Mouse (Mus musculus): ENCODE measurements around the gene Pga5. TPM values are rescaled to one million over a fixed set of nuclear protein-coding genes. Genes with fewer than 3 reads are reported as not detected.

Pga5 gene
- polyA plus RNA-seq, 2 experiments from 2014 or later = not detected

DNA sequence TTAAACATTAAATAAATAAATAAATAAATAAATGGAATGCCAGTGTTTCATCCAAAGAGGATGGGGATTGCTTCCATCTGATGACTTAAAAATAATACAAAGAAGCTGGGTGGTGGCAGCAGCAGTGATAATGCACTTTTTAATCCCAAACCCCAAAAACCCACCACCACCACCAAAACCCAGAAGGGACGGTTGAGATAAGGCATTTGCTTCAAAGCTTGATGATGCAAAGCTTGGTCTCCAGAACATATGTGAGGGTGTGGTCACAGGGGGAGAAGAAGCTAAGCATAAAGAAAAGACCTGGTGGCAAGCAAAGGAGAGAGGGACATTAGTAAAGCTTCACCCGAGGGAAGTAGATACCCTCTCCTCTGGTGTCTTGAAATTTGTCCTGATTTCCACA, 16.0 kb downstream of the Pga5 start:
- ATAC-seq = no peak

DNA sequence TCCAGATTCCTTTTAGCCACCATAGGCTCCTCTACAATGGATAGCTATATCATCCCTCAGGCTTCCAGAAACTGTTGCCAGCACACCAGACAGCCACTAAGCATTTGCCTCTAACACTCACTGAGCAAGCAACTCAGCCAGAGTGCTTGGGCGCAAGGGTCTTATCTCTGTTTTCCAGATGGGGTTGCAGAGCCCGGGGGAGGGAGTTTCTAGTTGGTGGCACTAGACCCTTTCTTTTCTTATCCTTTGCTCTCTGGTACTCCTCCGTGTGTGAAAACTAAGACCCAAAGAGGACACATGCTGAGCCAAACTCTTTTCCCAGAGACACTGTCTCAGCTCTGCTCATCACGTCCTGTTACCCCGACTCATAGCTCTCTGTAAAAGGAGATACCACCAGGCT, 16.5 kb downstream of the Pga5 start:
- ATAC-seq = no peak

DNA sequence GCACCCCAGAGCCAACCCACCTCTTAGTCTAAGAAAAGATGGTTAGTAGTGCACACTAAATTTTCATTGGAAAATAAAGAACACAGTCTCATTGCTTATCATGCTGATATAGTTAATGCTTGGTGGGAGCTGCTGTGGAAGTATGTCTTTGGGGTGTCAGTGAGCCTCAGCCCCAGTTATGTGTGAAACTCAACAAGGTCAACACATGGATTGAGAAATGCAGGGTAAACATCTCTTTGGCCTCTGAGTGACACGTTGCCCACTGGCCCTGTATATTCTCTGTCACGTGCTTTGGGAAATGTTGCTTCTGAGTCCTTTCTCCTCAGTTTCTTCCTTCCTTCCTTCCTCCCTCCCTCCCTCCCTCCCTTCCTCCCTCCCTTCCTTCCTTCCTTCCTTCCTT, 19.5 kb downstream of the Pga5 start:
- ATAC-seq = no peak

DNA sequence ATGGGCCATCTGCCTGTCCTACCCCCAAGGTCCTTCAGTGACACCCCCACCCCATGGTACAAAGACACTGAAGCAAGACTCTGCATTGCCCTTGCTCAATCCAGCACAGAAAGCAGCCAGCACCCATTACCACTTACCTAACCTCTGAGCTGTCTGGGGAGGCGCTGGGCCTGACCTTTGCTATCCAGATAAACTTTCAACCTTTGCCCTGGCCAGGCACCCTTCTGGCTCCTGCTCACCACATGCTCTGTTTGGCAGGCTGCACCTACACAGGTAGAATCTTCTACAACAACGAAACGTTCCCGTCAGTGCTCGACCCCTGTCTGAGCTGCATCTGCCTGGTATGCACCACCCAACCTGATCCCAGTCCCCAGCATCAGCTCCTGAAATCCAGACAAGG, 20.1 kb downstream of the Pga5 start:
- ATAC-seq = no peak

DNA sequence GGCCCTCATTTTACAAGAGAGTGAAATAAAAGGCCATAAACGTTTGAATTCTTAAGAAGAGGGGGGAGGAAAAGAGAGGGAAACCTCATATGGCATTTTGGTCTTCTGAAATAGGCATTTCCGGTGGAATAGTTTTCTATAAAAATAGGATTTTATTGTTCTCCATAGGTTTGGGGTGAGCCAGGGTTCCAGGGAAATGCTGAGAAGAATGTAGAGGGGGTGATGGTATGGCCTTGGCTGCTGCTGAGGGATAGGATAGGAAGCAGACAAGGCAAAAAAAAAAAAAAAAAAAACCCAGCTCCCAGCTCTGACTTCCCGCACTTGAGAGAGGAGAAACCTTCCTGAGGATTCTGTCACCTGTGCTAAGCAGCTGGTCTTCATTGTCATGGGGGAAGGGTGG, 21.8 kb downstream of the Pga5 start:
- ATAC-seq = no peak

DNA sequence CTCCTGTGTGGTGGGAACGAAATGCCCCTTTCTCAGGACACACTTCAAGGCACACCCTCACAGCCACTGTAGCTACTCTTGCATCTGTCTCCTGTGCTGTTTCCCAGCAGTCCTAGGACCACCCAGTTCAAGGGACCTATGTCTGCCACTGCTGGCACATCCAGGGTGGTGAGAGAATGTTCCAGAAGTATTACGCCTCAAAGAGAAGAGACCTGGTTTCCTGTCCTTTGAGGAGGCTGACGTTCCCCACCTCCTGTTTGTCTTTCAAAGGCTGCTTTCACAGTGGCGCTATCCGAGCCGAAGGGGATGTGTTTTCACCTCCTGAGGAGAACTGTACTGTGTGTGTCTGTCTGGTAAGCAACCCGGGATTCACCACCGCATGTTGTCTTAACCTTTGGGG, 29.7 kb downstream of the Pga5 start:
- ATAC-seq = no peak

DNA sequence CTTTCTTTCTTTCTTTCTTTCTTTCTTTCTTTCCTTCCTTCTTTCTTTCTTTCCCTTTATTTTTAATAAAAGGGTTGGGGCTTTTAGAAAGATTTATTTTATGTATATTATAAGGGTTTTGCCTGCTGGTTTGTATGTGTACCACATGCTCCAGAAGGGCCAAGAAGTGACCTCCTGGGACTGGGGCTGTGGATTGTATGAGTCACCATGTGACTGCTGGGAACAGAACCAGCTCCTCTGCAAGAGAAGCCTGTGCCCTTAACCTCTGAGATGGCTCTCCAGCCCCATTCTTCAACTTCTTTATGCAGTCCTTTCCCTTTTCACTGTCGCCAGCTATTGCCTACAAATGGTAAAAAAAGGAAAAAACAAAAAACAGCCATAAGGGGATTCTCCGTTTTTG, 32.3 kb downstream of the Pga5 start:
- ATAC-seq = no peak

DNA sequence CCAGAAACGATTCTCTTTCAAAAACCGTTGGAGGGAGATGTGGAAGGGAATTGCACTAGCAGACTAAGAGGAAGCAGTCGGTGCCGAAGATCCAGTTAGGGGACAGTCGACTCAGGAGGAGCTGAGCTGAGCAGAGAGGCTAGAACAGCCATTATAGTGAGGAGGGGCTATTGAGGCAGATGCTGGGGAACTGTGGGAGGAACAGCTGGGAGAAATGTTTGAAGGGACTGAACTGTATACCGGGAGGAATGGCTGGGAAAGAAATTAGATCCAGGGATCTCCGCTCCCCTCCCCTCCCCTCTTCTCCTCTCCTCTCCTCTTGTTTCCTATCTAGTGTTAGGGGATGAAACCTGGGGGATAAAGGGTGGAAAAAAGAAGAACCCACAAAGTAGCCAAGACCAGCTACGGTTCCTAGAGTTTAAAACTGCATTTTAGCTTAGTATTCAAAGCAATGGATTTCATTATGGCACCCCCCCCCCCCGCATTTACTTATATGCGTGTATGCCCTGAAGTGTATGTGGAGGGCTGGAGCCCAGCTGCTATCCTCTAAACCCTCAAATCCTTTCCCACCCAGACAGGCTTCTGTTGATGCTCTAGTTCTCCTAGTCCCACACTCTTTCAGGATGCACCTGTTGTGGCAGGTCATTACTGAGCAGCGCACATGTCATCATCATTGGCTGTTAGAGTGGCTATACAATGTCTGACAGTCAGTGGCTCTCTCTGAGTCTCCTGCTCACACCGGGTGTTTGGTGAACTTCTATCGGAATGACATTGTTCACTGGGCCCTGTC, 37.1 kb downstream of the Pga5 start:
- ATAC-seq = no peak

DNA sequence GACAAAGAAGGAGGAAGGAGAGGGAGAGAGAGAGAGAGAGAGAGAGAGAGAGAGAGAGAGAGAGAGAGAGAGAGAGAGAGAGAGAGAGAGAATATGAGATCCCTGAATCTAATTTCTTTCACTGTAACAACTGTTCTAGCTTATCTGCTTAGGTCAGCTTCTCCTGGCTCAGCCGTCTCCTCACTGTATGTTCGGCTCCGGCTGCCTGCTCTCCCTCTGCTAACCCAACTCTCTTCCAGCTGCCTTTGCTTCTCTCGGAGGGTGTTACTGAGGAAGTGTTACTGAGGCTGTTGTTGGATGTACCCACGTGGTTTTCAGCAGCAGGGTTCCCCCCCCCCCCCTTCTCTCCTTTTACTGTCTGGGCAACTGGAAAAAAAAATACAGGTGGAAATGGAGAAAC, 37.8 kb downstream of the Pga5 start:
- no peak for ATAC-seq

DNA sequence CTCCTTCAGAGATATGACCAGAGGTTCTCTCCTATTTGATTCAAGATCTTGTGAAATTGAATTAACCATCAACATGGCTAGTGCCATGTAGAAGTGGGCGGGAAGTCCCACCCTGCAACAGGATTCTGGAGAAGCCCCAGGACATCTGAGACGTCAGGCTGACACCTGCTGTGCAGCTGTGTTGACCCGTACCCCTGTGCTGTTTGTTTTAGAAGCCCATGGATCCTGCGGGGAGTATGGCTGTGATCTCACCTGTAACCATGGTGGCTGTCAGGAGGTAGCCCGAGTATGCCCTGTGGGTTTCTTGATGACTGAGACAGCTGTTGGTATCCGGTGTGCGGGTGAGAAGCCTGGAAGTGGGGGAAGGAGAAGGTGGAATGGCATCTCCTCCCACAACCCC, 40.0 kb downstream of the Pga5 start:
- no peak for ATAC-seq

DNA sequence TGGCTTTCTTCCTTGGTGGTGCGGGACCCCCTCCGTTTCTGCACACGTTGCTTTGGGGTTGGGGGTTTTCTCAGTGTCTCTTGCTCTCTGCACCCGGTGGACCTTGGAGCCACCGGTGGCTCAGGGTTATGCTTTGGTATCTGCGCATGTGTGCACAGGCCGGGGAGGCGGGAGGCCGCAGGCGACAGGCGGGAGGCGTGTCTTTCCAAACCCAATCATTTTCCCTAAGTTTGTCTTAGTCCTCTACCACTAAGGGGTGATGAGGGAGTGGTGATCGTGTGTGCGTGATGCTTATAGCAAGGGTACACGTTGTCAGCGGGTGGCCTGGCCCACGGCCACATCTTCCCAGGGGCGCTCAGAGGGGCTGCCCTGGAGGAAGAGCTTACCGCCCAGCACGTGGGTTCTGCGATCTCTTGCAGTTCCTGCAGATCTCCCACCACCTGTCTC, 43.0 kb downstream of the Pga5 start:
- no peak for ATAC-seq

DNA sequence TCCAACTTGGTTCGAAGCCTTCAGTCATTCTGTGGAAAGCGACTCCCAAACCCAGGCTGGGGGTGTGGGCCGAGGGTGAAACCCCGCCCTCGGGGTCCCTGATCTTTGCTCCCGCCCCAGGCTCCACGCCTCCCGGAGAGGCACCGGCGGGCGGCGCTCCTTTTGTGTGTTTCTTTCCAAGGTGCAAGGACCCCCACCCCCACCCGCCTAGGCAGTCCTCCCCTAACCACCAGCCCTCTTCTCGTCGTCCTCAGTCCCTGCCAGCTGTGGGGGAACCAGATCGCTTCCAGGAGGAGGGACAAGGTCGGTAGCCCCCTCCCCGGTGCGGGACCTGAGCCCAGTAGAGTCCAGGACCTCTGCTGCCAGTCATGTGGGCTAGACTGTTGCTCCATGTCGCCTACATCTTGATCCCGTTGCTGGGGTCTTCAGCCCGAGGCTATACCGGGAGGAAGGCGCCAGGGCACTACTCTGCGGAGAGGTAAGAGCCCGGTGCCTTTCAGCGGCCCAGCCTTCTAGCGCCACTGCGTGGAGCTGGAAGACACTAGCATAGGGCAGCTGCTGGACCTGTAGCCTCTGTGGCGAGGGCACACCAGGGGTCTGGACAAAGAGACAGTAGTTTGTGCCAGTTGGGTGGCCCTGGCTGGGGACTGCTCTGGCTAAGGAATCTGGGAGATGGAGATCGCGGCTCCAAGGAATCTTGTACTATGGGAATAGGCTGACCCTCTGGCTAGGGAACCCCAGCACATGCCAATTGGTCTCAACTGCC, 43.6 kb downstream of the Pga5 start, which contains the start of gene Vwce:
TSS of gene Vwce (plus strand) at position 108 of the 766 bp plus-strand sequence.
- ATAC-seq = no peak

Other genes starting within 250 kb of the Pga5 start
- gene Lrrc10b, start 220.6 kb downstream of the Pga5 start, polyA plus RNA-seq (2017; shearing (Covaris generic)) = not detected
- under 1 TPM in 1 of 2 experiments, not detected in 1; 0.41 TPM for gene Ppp1r32, start 195.1 kb downstream of the Pga5 start, polyA plus RNA-seq (2017; shearing (Covaris generic))
- gene Cpsf7, start 152.8 kb downstream of the Pga5 start, polyA plus RNA-seq (2017; shearing (Covaris generic)) = 10 to 100 TPM; 53.2 to 54.5 TPM
- 10 to 100 TPM; 77.2 to 87.7 TPM for gene Sdhaf2, start 151.9 kb downstream of the Pga5 start, polyA plus RNA-seq (2017; shearing (Covaris generic))
- gene Tmem216, start 121.8 kb downstream of the Pga5 start, polyA plus RNA-seq (2017; shearing (Covaris generic)) = 1 to 10 TPM; 5.9 to 8.4 TPM
- 10 to 100 TPM; 33.9 to 39.6 TPM for gene Cyb561a3, start 100.9 kb downstream of the Pga5 start, polyA plus RNA-seq (2017; shearing (Covaris generic))
- gene Tmem138, start 100.7 kb downstream of the Pga5 start, polyA plus RNA-seq (2017; shearing (Covaris generic)) = 10 to 100 TPM; 15.2 to 19.2 TPM
- gene Ddb1, start 72.7 kb downstream of the Pga5 start, polyA plus RNA-seq (2017; shearing (Covaris generic)) = 10 to 100 TPM; 79.6 to 85.1 TPM
- 10 to 100 TPM in 1 of 2 experiments, 1 to 10 TPM in 1; 6.3 to 12.3 TPM for gene Tkfc, start 72.4 kb downstream of the Pga5 start, polyA plus RNA-seq (2017; shearing (Covaris generic))
- 1 to 10 TPM in 1 of 2 experiments, not detected in 1; 1.1 TPM for gene Vwce, start 43.9 kb downstream of the Pga5 start, polyA plus RNA-seq (2017; shearing (Covaris generic))
- 10 to 100 TPM; 11.1 to 13.2 TPM for gene Vps37c, start 10.7 kb upstream of the Pga5 start, polyA plus RNA-seq (2017; shearing (Covaris generic))
- gene Cd5, start 60.9 kb upstream of the Pga5 start, polyA plus RNA-seq (2017; shearing (Covaris generic)) = 100 to 1,000 TPM; 406 to 482 TPM
- gene Cd6, start 152.0 kb upstream of the Pga5 start, polyA plus RNA-seq (2017; shearing (Covaris generic)) = 100 to 1,000 TPM; 365 to 512 TPM
- gene Slc15a3, start 161.7 kb upstream of the Pga5 start, polyA plus RNA-seq (2017; shearing (Covaris generic)) = 1 to 10 TPM; 3.8 to 6.2 TPM
- under 1 TPM in 1 of 2 experiments, not detected in 1; 0.89 TPM for gene Tmem132a, start 191.9 kb upstream of the Pga5 start, polyA plus RNA-seq (2017; shearing (Covaris generic))
- gene Tmem109, start 203.9 kb upstream of the Pga5 start, polyA plus RNA-seq (2017; shearing (Covaris generic)) = 10 to 100 TPM; 59.2 to 65.4 TPM
- gene Prpf19, start 217.2 kb upstream of the Pga5 start, polyA plus RNA-seq (2017; shearing (Covaris generic)) = 10 to 100 TPM; 11.7 to 29.4 TPM
- not detected for gene Zp1, start 242.6 kb upstream of the Pga5 start, polyA plus RNA-seq (2017; shearing (Covaris generic))